Mouse (Mus musculus): ENCODE data around the gene Lmf2.

GRCm38 (mm10) chr15:89353837-89354236 lies 1.6 kb downstream of the Lmf2 start:
- no peak for TF ChIP-seq CTCF (conservative IDR thresholded peaks at IDR 0.05; ENCODE audit: insufficient read depth, insufficient read length, low read depth, low read length)
- no peak for TF ChIP-seq POLR2A (IDR thresholded peaks at IDR 0.05; ENCODE audit: low read depth, low read length)

Data from kidney, adult 2 months (tissue).